Mouse (Mus musculus) forebrain, embryonic 14.5 days (tissue): ENCODE measurements around the gene Dnmt3c. TPM values are rescaled to one million over a fixed set of nuclear protein-coding genes. Genes with fewer than 3 reads are reported as not detected.

Experiments
- ATAC-seq: fragments of 200-750 bp; cut with Nextera tagmentation; 2 replicates; pipeline ENCODE4 v1.8.0; 2017; ENCODE audit warnings: mild to moderate bottlenecking, moderate library complexity
- DNase-seq: peaks from one replicate; pipeline ENCODE4 v3.0.0-alpha.2; 2015; ENCODE audit warnings: low spot score
- H3K27ac ChIP-seq: fragments of 300-500 bp; sonication (generic); 2 replicates; pipeline ENCODE4 v1.5.1; 2014; ENCODE audit warnings: low read depth, mild to moderate bottlenecking, control low read depth, low read length, moderate library complexity
- H3K27me3 ChIP-seq: fragments of 300-500 bp; sonication (generic); replicated peaks from 2 replicates; pipeline ENCODE4 v1.6.1; 2014; ENCODE audit warnings: low read length, control low read depth, mixed read lengths; ENCODE audit not compliant: control insufficient read depth, insufficient read depth
- H3K36me3 ChIP-seq: fragments of 300-500 bp; sonication (generic); 2 replicates; pipeline ENCODE4 v1.6.1; 2014; ENCODE audit warnings: low read length, control low read depth; ENCODE audit not compliant: control insufficient read depth, insufficient read depth
- H3K4me1 ChIP-seq: fragments of 300-500 bp; sonication (generic); 2 replicates; pipeline ENCODE4 v1.6.1; 2014; ENCODE audit warnings: antibody characterized with exemption, low read length, control low read depth; ENCODE audit not compliant: control insufficient read depth, insufficient read depth
- H3K4me2 ChIP-seq: fragments of 300-500 bp; sonication (generic); 2 replicates; pipeline ENCODE4 v1.6.1; 2014; ENCODE audit warnings: mild to moderate bottlenecking, control low read depth, low read length
- H3K4me3 ChIP-seq: fragments of 300-500 bp; sonication (generic); 2 replicates; pipeline ENCODE4 v1.5.1; 2014; ENCODE audit warnings: low read depth, low read length, control low read depth
- H3K9ac ChIP-seq: fragments of 300-500 bp; sonication (generic); 2 replicates; pipeline ENCODE4 v1.6.1; 2014; ENCODE audit warnings: mild to moderate bottlenecking, low read length, control low read depth, moderate library complexity
- H3K9me3 ChIP-seq: fragments of 300-500 bp; sonication (generic); replicated peaks from 2 replicates; pipeline ENCODE4 v1.6.1; 2016; ENCODE audit warnings: low read length, control low read depth, mixed read lengths; ENCODE audit not compliant: control insufficient read depth
- whole genome bisulfite sequencing: fragments of 180-500 bp; shearing (Covaris S2); extraction: QIAGEN DNeasy Blood & Tissue Kit; methylation state at CpG from one replicate; pipeline ENCODE4 v1.1.7; 2014; 5-methylcytosine and 5-hydroxymethylcytosine counted together
- polyA plus RNA-seq: library from polyadenylated mRNA; unstranded; fragments of >200 nt; fragmentation: Nextera tagmentation; extraction: Ambion mirVana; gene quantifications from 2 replicates; pipeline ENCODE4 v1.2.1, GENCODE M21; 2014

Gene Dnmt3c
- polyA plus RNA-seq, 1 experiment from 2014 or later: 0.08 TPM

GRCm38 (mm10) chr2:153734033-153734432, 37.6 kb downstream of the Dnmt3c start:
- Histone ChIP-seq H3K9ac (no peak overlapping the region), H3K4me1 (no peaks in the 10 kb centered on the region), H3K36me3 (no peaks in the 10 kb centered on the region), H3K4me3 (no peak overlapping the region), H3K27me3 (no peaks in the 10 kb centered on the region), H3K27ac (no peak overlapping the region), H3K4me2 (no peak overlapping the region), H3K9me3 (no peaks in the 10 kb centered on the region)
- WGBS: 78% methylated on average over 4 of the region's 4 CpGs
- DNase-seq (no peak), ATAC-seq (no peak)

- H3K9me3 ChIP-seq: no peaks in the 10 kb centered on the region
- H3K4me1 ChIP-seq: peaks cover 18% of the 10 kb centered on the region
- H3K9ac ChIP-seq: peak within 1 kb of the TSS; percentile 87
- peak within 1 kb of the TSS; percentile 95 for H3K27ac ChIP-seq
- H3K4me2 ChIP-seq: peak within 1 kb of the TSS; percentile 71
- DNase-seq (peak; percentile 100), ATAC-seq (peak; percentile 98)
- H3K36me3 ChIP-seq: no peaks in the 10 kb centered on the region
- 12% methylated on average over 48 of the region's 58 CpGs for WGBS
- peak within 1 kb of the TSS; percentile 81 for H3K4me3 ChIP-seq
- no peaks in the 10 kb centered on the region for H3K27me3 ChIP-seq
These were observed 44.3 kb downstream of the Dnmt3c start, which contains the start of gene Mapre1 for GRCm38 (mm10) chr2:153740500-153741436. TSS of gene Mapre1 (plus strand) at chr2:153741274.

- peaks cover 18% of the 10 kb centered on the region for H3K4me1 ChIP-seq
- H3K9me3 ChIP-seq: no peaks in the 10 kb centered on the region
- ATAC-seq (peak; percentile 83), DNase-seq (peak; percentile 75)
- H3K4me2 ChIP-seq: peak overlapping the region; percentile 71
- H3K27ac ChIP-seq: peak overlapping the region; percentile 95
- peak overlapping the region; percentile 81 for H3K4me3 ChIP-seq
- peaks cover 3% of the 10 kb centered on the region for H3K36me3 ChIP-seq
- H3K9ac ChIP-seq: peak overlapping the region; percentile 87
- H3K27me3 ChIP-seq: no peaks in the 10 kb centered on the region
- WGBS: 1% methylated on average over 49 of the region's 56 CpGs
These were observed 45.1 kb downstream of the Dnmt3c start for GRCm38 (mm10) chr2:153741437-153742065.

GRCm38 (mm10) chr2:153747994-153748393, 51.5 kb downstream of the Dnmt3c start:
- Histone ChIP-seq H3K4me1 (peaks cover 9% of the 10 kb centered on the region; the same call in 1 of the 2 replicates), H3K36me3 (peaks cover 39% of the 10 kb centered on the region), H3K9me3 (no peaks in the 10 kb centered on the region), H3K4me2 (no peak overlapping the region), H3K27ac (no peak overlapping the region), H3K27me3 (no peaks in the 10 kb centered on the region), H3K9ac (no peak overlapping the region), H3K4me3 (no peak overlapping the region)
- DNase-seq (no peak), ATAC-seq (no peak)

- DNase-seq (no peak), ATAC-seq (no peak)
- Histone ChIP-seq H3K27ac (no peak overlapping the region), H3K27me3 (no peaks in the 10 kb centered on the region), H3K9ac (no peak overlapping the region), H3K4me2 (no peak overlapping the region), H3K9me3 (no peaks in the 10 kb centered on the region), H3K4me3 (no peak overlapping the region), H3K4me1 (no peaks in the 10 kb centered on the region), H3K36me3 (peaks cover 47% of the 10 kb centered on the region)
- 92% methylated on average over 2 of the region's 2 CpGs for WGBS
These were observed 53.9 kb downstream of the Dnmt3c start for GRCm38 (mm10) chr2:153750363-153750762.

- no peaks in the 10 kb centered on the region for H3K9me3 ChIP-seq
- no peak overlapping the region for H3K4me2 ChIP-seq
- no peaks in the 10 kb centered on the region for H3K4me1 ChIP-seq
- H3K4me3 ChIP-seq: no peak overlapping the region
- H3K36me3 ChIP-seq: peaks cover 99% of the 10 kb centered on the region
- no peak overlapping the region for H3K27ac ChIP-seq
- ATAC-seq (no peak), DNase-seq (no peak)
- 95% methylated on average over 5 of the region's 5 CpGs for WGBS
- no peaks in the 10 kb centered on the region for H3K27me3 ChIP-seq
- H3K9ac ChIP-seq: no peak overlapping the region
These were observed 65.7 kb downstream of the Dnmt3c start for GRCm38 (mm10) chr2:153762121-153762520.

GRCm38 (mm10) chr2:153767484-153767883, 71.0 kb downstream of the Dnmt3c start:
- Histone ChIP-seq H3K36me3 (peaks cover 82% of the 10 kb centered on the region), H3K27me3 (no peaks in the 10 kb centered on the region), H3K9ac (no peak overlapping the region), H3K9me3 (no peaks in the 10 kb centered on the region), H3K27ac (no peak overlapping the region), H3K4me3 (no peak overlapping the region), H3K4me2 (no peak overlapping the region), H3K4me1 (no peaks in the 10 kb centered on the region)
- WGBS: 46% methylated on average over 6 of the region's 6 CpGs
- DNase-seq (no peak), ATAC-seq (no peak)

GRCm38 (mm10) chr2:153768881-153769280, 72.4 kb downstream of the Dnmt3c start:
- no peaks in the 10 kb centered on the region for H3K4me1 ChIP-seq
- ATAC-seq: no peak
- H3K9ac ChIP-seq: no peak overlapping the region
- no peak for DNase-seq
- H3K4me3 ChIP-seq: no peak overlapping the region
- no peak overlapping the region for H3K27ac ChIP-seq
- H3K27me3 ChIP-seq: no peaks in the 10 kb centered on the region
- WGBS: 81% methylated on average over 2 of the region's 2 CpGs
- no peak overlapping the region for H3K4me2 ChIP-seq
- H3K36me3 ChIP-seq: peaks cover 68% of the 10 kb centered on the region
- H3K9me3 ChIP-seq: 0 out of 2 replicates have a peak, but pooled peaks cover 2% of the 10 kb centered on the region

- ATAC-seq: no peak
- Histone ChIP-seq H3K4me1 (no peaks in the 10 kb centered on the region), H3K4me3 (no peak overlapping the region), H3K27ac (no peak overlapping the region), H3K36me3 (peaks cover 28% of the 10 kb centered on the region), H3K9ac (no peak overlapping the region), H3K9me3 (0 out of 2 replicates have a peak, but pooled peaks cover 3% of the 10 kb centered on the region), H3K27me3 (no peaks in the 10 kb centered on the region), H3K4me2 (no peak overlapping the region)
- 94% methylated on average over 4 of the region's 4 CpGs for WGBS
- no peak for DNase-seq
These were observed 76.5 kb downstream of the Dnmt3c start for GRCm38 (mm10) chr2:153772950-153773349.
